Mouse (Mus musculus) CH12.LX (cell line): ENCODE measurements around the gene Ugt1a5.

ENCODE experiments used
- E2F4 ChIP-seq: IDR thresholded peaks from 2 replicates; pipeline ENCODE4 v1.6.1; 2011; ENCODE audit warnings: low read depth, low read length, improper control_type of control experiment; ENCODE audit not compliant: insufficient replicate concordance
- GABPA ChIP-seq: IDR thresholded peaks from 2 replicates; pipeline ENCODE4 v1.6.1; 2012; ENCODE audit warnings: low read depth, low read length, improper control_type of control experiment, inconsistent platforms; ENCODE audit not compliant: insufficient replicate concordance
- JUND ChIP-seq: conservative IDR thresholded peaks from 2 replicates; pipeline ENCODE4 v1.6.1; 2011; ENCODE audit warnings: low read depth, low read length, improper control_type of control experiment

DNA sequence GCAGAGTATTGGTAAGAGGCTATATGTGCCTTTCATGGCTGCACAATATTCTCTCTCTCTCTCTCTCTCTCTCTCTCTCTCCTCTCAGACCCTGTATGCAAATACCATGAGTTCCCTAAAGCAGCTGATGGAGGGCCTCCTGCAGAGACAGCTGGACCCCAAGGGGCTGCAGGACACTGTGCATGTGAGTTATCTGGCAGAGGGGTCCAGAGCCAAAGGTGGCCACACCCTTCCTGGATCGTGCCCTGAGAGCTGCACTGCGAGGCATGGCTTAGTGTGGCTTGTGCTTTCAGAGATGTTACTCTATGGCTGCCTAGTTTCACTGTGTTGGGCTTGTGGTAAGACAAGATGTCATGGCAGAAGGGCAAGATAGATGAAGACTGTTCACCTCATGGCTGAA is 81.8 kb downstream of the Ugt1a5 start:
- no peak for TF ChIP-seq E2F4
- TF ChIP-seq JUND: no peak
- TF ChIP-seq GABPA: no peak
